Mouse (Mus musculus) ovary, adult 2 months (tissue): Measurements from ENCODE around the gene Cep162. TPM values are rescaled to one million over a fixed set of nuclear protein-coding genes. Genes with fewer than 3 reads are reported as not detected.

ENCODE experiments used
- polyA plus RNA-seq: library from polyadenylated mRNA; depleted of rRNA; stranded (reverse); fragments of >200 nt; gene quantifications from 2 replicates; pipeline ENCODE4 v1.2.3, GENCODE M21; 2012; rRNA removed

Gene Cep162
- 1.3 and 1.6 TPM in 2 replicates for polyA plus RNA-seq

DNA sequence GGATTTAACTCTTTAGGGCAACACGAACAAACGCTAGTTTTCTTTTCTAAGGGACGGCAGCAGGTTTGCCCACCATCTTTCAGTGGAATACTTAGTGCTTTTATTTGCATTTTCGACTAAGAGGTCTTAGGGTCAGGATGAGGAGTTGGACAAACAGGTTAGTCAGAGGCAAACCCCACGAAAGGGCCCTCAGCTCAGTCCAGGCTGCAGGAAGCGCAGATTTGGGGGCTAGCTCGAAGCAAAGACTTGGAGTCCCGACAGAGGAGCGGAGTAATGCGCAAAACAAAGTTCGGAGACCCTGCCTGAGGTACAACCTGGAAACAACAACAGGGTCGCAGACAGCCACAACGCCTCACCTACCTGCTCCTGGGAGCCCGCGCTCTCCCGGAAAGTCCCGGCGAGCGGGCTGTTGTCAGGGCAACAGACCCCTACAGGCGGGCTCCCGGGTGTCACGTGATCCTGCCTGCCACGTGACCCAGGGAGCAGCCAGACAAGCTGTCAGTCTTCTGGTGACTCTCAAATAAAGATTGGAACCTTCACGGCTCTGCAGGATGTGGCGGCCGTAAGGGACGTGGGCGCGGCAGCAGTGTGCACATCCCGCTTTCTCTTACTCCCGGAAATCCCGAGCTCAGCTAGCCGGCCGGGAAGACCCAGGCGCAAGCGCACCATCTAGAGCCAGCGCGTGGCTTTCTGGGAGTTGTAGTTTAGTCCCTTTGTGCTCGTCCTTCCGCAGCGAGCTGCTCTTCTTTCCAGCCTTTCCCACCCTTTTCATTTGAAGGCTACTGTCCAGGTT is at the start of gene Cep162:
TSS of gene Cep162 (minus strand) at position 634 of the 793 bp plus-strand sequence.

GRCm38 (mm10) chr9:87144106-87144505 is 111.2 kb downstream of the Cep162 start, which contains the start of gene Mrap2:
Mrap2 (plus strand) TSS chr9:87144306.

Other genes with a start within 250 kb of the Cep162 start
- not detected in 2 replicates for gene Ripply2, start 240.0 kb downstream of the Cep162 start, polyA plus RNA-seq
- gene Cyb5r4, start 233.5 kb downstream of the Cep162 start, polyA plus RNA-seq, result 5.5 and 7.9 TPM in 2 replicates
- gene Mrap2, start 111.2 kb downstream of the Cep162 start, polyA plus RNA-seq, result 0.35 and 0.48 TPM in 2 replicates